Mouse (Mus musculus) bone marrow macrophage, adult 2 months (primary cell): ENCODE measurements at regions not wholly inside any gene's neighbourhood (a gene's known extent, or its start where the extent isn't known, plus 50 kb on each side); places are given as distances from the start of the nearest gene placed in this dataset.
"Not testable (repeated sequence)": the region's sequence is repeated elsewhere in the genome, so short reads cannot be mapped to it uniquely, and the experiment has no call there.

Source experiments
- H3K27ac ChIP-seq: 2 replicates; pipeline ENCODE4 v1.5.1; 2012; ENCODE audit warnings: low read depth, low read length; ENCODE audit not compliant: insufficient read depth
- H3K4me1 ChIP-seq: 2 replicates; pipeline ENCODE4 v1.6.1; 2012; ENCODE audit warnings: low read length; ENCODE audit not compliant: control insufficient read depth, insufficient read depth
- H3K4me3 ChIP-seq: 2 replicates; pipeline ENCODE4 v1.5.1; 2012; ENCODE audit warnings: mild to moderate bottlenecking, low read length, moderate library complexity; ENCODE audit not compliant: insufficient read depth
- CTCF ChIP-seq: IDR thresholded peaks from 2 replicates; pipeline ENCODE4 v1.5.1; 2012; ENCODE audit warnings: low read depth, mild to moderate bottlenecking, low read length, moderate library complexity
- POLR2A ChIP-seq: IDR thresholded peaks from 2 replicates; pipeline ENCODE4 v1.6.1; 2012; ENCODE audit warnings: mild to moderate bottlenecking, low read depth, low read length, borderline replicate concordance

DNA sequence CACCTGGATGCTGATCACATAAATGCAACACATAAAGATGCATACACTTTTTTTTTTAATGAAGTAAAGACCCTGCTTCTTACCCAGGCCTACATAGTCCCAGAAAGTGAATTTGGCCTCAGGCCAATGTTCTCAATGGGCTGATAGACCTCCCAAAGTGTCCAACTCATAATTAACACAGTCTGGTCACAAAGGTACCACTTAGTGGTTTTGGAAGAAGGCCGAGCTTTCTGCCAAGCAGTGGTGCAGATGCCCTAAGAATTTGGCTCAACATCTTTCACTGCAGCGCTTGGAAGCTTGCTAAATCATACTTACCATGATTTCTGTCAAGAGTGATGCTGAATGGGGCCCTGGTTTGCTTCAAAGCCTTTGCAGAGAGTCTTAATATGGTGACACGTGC is 706.4 kb upstream of the Rag2 start:
- H3K4me1 ChIP-seq, result no peaks in the 10 kb centered on the region

DNA sequence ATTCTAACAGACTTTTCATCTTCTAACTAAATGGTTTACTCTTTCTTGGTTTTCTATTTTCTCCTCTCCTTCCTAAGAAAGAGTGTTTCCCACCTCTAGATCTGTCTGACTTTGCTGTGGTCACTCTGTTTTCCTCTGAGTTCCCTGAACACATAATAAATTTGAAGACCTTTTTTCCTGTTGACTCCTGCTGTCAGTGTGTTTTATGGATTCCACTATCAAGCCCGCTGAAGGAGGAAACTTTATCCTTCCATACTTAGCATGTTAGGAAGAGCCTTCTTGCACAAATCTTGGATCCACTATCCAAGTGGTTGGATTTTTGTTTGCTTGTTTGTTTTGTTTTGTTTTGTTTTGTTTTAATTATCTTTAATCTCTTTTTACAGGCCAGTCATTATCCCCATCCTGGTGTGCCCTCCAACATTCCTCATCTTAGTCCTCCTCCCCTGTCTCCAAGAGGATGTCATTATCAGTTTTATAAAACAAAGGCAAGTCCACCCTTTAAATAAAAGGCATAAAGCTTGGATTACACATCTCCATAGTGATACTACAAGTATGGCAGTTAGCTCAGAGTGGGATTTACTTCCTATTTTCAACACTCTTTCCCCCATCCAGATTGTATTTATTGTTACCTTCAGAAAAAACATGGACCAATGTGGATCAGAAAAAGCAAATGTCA is 704.8 kb upstream of the Rag2 start:
- no peaks in the 10 kb centered on the region for H3K4me1 ChIP-seq
- H3K4me3 ChIP-seq, result no peak overlapping the region
- TF ChIP-seq CTCF (no peak), POLR2A (no peak)
- H3K27ac ChIP-seq, result no peak overlapping the region

More for the DNA sequence above, 706.4 kb upstream of the Rag2 start:
- Histone ChIP-seq H3K27ac (no peak overlapping the region), H3K4me3 (no peak overlapping the region)
- TF ChIP-seq CTCF (no peak), POLR2A (no peak)

- H3K4me1 ChIP-seq, H3K4me3 ChIP-seq, H3K27ac ChIP-seq: not testable (repeated sequence)
Measured at GRCm38 (mm10) chr2:100948632-100949031, 675.9 kb upstream of the Rag2 start.

GRCm38 (mm10) chr2:100959412-100959811 is 665.1 kb upstream of the Rag2 start:
- H3K4me3 ChIP-seq, result no peak overlapping the region
- no peak overlapping the region for H3K27ac ChIP-seq
- TF ChIP-seq CTCF, result no peak
- no peak for TF ChIP-seq POLR2A
- H3K4me1 ChIP-seq, result no peaks in the 10 kb centered on the region

GRCm38 (mm10) chr2:100964584-100964983 is 659.9 kb upstream of the Rag2 start:
- H3K4me3 ChIP-seq, result no peak overlapping the region
- no peak overlapping the region for H3K27ac ChIP-seq
- H3K4me1 ChIP-seq, result no peaks in the 10 kb centered on the region
- TF ChIP-seq CTCF, result no peak
- no peak for TF ChIP-seq POLR2A

DNA sequence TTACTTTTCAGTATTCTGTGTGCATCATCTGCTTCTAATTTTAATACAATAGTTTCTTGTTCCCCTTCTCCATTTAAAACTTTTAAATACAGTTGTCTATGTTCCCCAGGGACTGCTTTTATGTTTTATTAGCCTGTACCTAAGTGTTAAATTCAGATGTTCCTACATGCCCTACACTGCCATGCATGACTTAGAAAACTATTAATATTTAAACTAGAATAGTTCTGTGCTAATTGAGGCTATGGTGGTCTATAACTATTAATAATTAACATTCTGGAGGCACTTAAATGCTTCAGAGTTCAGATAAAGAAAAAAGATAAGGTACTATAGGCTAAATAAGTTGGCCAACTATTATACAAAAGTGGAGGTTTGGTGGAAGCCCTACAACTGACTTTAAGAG is 647.3 kb upstream of the Rag2 start:
- Histone ChIP-seq H3K4me3 (no peak overlapping the region), H3K4me1 (no peaks in the 10 kb centered on the region), H3K27ac (no peak overlapping the region)
- TF ChIP-seq POLR2A (no peak), CTCF (no peak)

- TF ChIP-seq POLR2A, result no peak
- H3K4me3 ChIP-seq, result no peak overlapping the region
- no peak overlapping the region for H3K27ac ChIP-seq
- no peaks in the 10 kb centered on the region for H3K4me1 ChIP-seq
Measured at GRCm38 (mm10) chr2:100982362-100982761, 642.2 kb upstream of the Rag2 start.

GRCm38 (mm10) chr2:101015353-101015752 is 609.2 kb upstream of the Rag2 start:
- Histone ChIP-seq H3K27ac (no peak overlapping the region), H3K4me1 (no peaks in the 10 kb centered on the region), H3K4me3 (no peak overlapping the region)
- no peak for TF ChIP-seq POLR2A
- no peak for TF ChIP-seq CTCF

DNA sequence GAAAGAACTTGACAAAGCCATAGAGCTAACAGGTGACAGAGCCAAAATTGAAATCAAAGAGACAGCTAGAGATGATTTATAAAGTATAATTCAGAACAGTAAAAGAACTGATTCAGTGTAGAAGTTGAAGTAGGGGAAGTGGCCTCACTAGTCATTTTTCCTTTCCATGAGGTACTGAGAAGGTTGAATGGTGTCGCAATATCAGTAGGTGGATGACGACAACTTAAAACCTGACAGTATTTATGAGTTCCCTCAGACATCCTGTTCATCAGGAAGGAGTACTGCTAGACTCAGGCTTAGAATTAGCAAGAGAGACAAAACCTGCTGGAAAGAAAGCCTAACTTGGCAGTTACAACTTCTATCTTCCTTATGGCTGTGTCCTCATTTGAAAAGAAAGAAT is 605.1 kb upstream of the Rag2 start:
- no peak overlapping the region for H3K4me3 ChIP-seq
- TF ChIP-seq CTCF, result no peak
- no peaks in the 10 kb centered on the region for H3K4me1 ChIP-seq
- H3K27ac ChIP-seq, result no peak overlapping the region

GRCm38 (mm10) chr2:101021515-101021914 is 603.0 kb upstream of the Rag2 start:
- H3K4me3 ChIP-seq, result no peak overlapping the region
- TF ChIP-seq CTCF, result no peak
- TF ChIP-seq POLR2A, result no peak

GRCm38 (mm10) chr2:101043050-101043449 is 581.5 kb upstream of the Rag2 start:
- no peak for TF ChIP-seq POLR2A
- no peak for TF ChIP-seq CTCF
- Histone ChIP-seq H3K27ac (no peak overlapping the region), H3K4me3 (no peak overlapping the region), H3K4me1 (no peaks in the 10 kb centered on the region)

More at GRCm38 (mm10) chr2:101021515-101021914, 603.0 kb upstream of the Rag2 start:
- H3K4me1 ChIP-seq, result no peaks in the 10 kb centered on the region
- no peak overlapping the region for H3K27ac ChIP-seq
